Mouse (Mus musculus): Measurements from ENCODE around the gene Elobl.

- no peak for TF ChIP-seq GATA1 (IDR thresholded peaks at IDR 0.05; ENCODE audit: borderline replicate concordance, low read length)
- TF ChIP-seq FLI1 (IDR thresholded peaks at IDR 0.05; ENCODE audit: low read length) = no peak
Observed at GRCm38 (mm10) chr11:89009066-89009465, 42.3 kb upstream of the Elobl start.

Measured in megakaryocyte, embryonic 14.5 days (primary cell).